Mouse (Mus musculus) cerebellum, adult 2 months (tissue): Measurements from ENCODE around the gene Plcxd3.

ENCODE experiments used
- CTCF ChIP-seq: fragments of 200-500 bp; IDR thresholded peaks from 2 replicates; pipeline ENCODE4 v1.5.1; 2011; ENCODE audit warnings: low read depth, mild to moderate bottlenecking, control low read depth, low read length, moderate library complexity, borderline replicate concordance; ENCODE audit not compliant: insufficient read depth
- POLR2A ChIP-seq: fragments of 200-500 bp; IDR thresholded peaks from 2 replicates; pipeline ENCODE4 v1.6.1; 2011; ENCODE audit warnings: low read length, control low read depth, borderline replicate concordance; ENCODE audit not compliant: insufficient read depth

DNA sequence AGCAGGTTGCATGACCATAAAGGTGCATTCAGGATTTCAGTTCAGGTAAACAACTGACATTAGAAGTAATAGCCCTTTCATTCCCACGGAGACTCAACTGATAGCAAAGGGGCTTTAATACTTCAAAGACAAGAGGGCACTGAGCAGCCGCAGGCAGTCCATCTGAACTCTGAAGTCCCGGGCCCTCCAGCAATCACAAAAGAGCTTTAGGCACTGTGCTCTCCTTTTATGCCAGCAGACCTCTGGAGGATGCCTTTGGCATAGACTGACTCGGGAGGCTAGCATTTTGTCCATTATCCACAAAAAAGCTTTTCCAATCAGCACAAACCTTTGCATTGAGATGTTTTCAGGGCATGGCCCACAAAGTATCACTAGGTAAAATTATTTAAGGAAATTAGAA, 33.7 kb upstream of the Plcxd3 start:
- TF ChIP-seq CTCF (no peak), POLR2A (no peak)
